Mouse (Mus musculus) layer of hippocampus, postnatal 36 days (tissue): ENCODE measurements around the gene Tsga10. TPM values are rescaled to one million over a fixed set of nuclear protein-coding genes. Genes with fewer than 3 reads are reported as not detected.
"Not testable (repeated sequence)": the region's sequence is repeated elsewhere in the genome, so short reads cannot be mapped to it uniquely, and the experiment has no call there.

Source experiments
- DNase-seq, 2 experiments: peaks; one replicate each; pipeline ENCODE4 v3.0.0; 2022
- total RNA-seq, 2 experiments: library from RNA; stranded (reverse); gene quantifications; 2 replicates each; pipeline ENCODE4 v1.2.3; 2021

The Tsga10 gene
- total RNA-seq, 2 experiments from 2014 or later, result 29.5 to 33.9 TPM

DNA sequence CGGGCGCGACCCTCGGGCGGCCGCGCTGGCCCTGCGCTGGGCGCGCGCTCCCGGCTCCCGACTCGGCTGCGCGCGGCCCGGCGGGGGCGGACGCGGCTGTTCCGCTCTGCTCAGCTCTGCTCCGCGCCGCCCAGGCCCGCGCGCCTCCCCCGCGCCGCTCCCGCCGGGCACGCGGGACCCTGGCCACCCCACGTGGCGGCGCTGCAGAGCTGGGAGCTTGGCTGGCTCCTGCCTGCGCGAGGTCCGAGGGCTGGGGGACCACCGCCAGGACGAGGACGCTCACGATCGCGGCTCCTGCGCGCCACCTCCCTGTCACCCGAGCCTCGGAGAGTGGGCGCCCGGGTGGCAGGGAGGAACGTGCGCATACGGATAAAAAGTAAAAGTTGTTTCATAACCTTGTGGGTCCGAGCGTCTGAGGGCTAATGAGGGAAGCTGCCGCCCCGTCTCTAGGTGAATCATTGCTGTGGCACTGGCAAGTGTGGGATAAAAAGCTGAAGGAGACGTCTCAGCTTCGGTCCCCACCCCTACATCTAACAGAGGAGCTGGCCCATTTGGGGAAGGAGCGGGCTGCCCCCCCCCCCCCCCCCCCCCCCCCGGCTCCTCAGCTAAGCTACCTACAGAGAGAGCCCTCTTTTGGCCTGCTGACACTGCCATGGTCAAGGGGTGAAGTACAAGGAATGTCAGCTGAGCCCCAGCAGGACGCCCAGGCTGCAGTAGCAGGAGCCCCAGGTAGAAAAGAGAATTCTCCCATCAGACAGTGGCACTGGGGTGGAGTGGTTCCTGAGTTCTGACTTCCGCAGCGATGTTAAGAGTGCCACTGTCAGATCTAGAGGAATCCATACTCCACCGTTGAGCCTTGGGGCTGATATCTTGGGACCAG is 146.2 kb downstream of the Tsga10 start, which contains the start of gene 2010300C02Rik:
Gene 2010300C02Rik (minus strand): TSS at position 325 of the 880 bp plus-strand sequence.
- peak; percentile 81 to 84 for DNase-seq

GRCm38 (mm10) chr1:37719030-37719723 is 147.1 kb downstream of the Tsga10 start:
- no peak for DNase-seq

GRCm38 (mm10) chr1:37718516-37718915 is 147.7 kb downstream of the Tsga10 start:
- DNase-seq, result no peak

- no peak for DNase-seq
Measured at GRCm38 (mm10) chr1:37717415-37718195, 148.6 kb downstream of the Tsga10 start.

DNA sequence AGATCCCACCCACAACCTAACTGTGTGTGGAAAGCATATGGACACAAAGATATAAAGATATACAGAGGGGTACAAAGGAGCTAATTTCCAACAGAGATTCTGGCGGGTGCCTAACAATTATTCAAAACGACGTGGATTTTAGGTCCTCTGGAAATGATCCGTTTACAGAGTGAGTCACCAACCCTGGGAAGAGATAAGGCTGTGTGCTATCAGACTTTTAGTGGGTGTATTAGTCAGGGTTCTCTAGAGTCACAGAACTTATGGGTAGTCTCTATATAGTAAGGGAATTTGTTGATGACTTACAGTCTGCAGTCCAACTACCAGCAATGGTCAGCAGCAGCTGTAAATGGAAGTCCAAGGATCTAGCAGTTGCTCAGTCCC is 153.9 kb downstream of the Tsga10 start:
- DNase-seq, result not testable (repeated sequence)

DNA sequence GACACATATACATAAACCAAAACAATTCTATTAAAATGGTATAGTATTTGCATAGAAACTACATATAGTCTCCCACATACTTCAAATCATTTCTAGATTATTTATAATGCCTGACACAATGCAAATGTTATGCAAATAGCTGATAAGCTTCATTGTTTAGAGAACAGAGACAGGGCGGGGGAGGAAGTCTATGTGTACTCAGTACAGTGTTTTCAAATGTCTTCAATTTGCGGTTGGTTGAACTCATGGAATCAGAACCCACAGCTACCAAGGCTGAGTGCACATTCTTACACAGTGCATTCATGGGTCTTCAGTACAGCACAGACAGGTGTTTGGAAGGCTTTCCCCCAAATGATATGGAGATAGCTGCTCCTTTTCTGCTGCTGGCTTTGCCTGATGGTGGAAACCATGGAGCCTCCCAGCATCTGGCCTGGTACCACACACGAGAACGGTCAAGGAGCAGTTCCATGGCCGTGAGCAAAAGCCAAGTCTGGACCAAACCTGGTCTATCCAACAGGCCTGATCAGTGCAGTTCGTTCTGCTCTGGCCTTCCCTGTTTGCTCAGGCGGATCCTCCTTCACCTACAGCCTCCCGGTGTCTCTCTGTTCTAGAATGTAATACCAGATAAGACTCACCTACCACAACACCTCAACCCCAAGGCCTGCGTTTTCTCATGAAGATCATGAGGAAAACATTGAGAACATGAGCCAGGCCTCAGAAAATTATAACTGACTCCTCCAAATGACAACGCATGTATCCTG is 154.5 kb downstream of the Tsga10 start:
- no peak for DNase-seq

- no peak for DNase-seq
Measured at GRCm38 (mm10) chr1:37711082-37711481, 155.1 kb downstream of the Tsga10 start.

GRCm38 (mm10) chr1:37709736-37710135 is 156.5 kb downstream of the Tsga10 start:
- no peak for DNase-seq

- no peak for DNase-seq
Measured at GRCm38 (mm10) chr1:37708270-37708955, 157.8 kb downstream of the Tsga10 start.

Other genes with a start within 250 kb of the Tsga10 start
- 100 to 1,000 TPM; 362 to 390 TPM for gene 2010300C02Rik, start 146.3 kb downstream of the Tsga10 start, total RNA-seq
- 1 to 10 TPM; 7.5 to 7.7 TPM for gene Lipt1, start 5.3 kb upstream of the Tsga10 start, total RNA-seq
- gene Mitd1, start 24.0 kb upstream of the Tsga10 start, total RNA-seq, result 10 to 100 TPM; 11.9 to 13.9 TPM
- 100 to 1,000 TPM; 137 to 150 TPM for gene Mrpl30, start 24.0 kb upstream of the Tsga10 start, total RNA-seq
- gene Lyg2, start 50.1 kb upstream of the Tsga10 start, total RNA-seq, result not detected
- gene Lyg1, start 91.3 kb upstream of the Tsga10 start, total RNA-seq, result not detected
- 10 to 100 TPM; 52.3 to 53.9 TPM for gene Txndc9, start 131.5 kb upstream of the Tsga10 start, total RNA-seq
- gene Eif5b, start 131.6 kb upstream of the Tsga10 start, total RNA-seq, result 10 to 100 TPM; 43.9 to 44.0 TPM